Mouse (Mus musculus) thymus, adult 2 months (tissue): Measurements from ENCODE around the gene Myo15. TPM values are rescaled to one million over a fixed set of nuclear protein-coding genes. Genes with fewer than 3 reads are reported as not detected.
"Not testable (repeated sequence)": the region's sequence is repeated elsewhere in the genome, so short reads cannot be mapped to it uniquely, and the experiment has no call there.

Source experiments
- DNase-seq: peaks from one replicate; pipeline ENCODE4 v3.0.0; 2021
- H3K27ac ChIP-seq: fragments of 200-500 bp; 2 replicates; pipeline ENCODE4 v1.5.1; 2012; ENCODE audit warnings: low read length, control low read depth; ENCODE audit not compliant: control insufficient read depth, insufficient read depth
- H3K27me3 ChIP-seq: fragments of 200-500 bp; 2 replicates; pipeline ENCODE4 v1.6.1; 2012; ENCODE audit warnings: mild to moderate bottlenecking, low read length, moderate library complexity, mixed read lengths; ENCODE audit not compliant: control insufficient read depth, insufficient read depth
- H3K36me3 ChIP-seq: fragments of 200-500 bp; 2 replicates; pipeline ENCODE4 v1.6.1; 2012; ENCODE audit warnings: mild to moderate bottlenecking, low read length, moderate library complexity; ENCODE audit not compliant: control insufficient read depth, insufficient read depth
- H3K4me1 ChIP-seq: fragments of 200-500 bp; replicated peaks from 2 replicates; pipeline ENCODE4 v1.6.1; 2012; ENCODE audit warnings: low read length; ENCODE audit not compliant: control insufficient read depth, insufficient read depth
- H3K4me3 ChIP-seq: fragments of 200-500 bp; 2 replicates; pipeline ENCODE4 v1.5.1; 2012; ENCODE audit warnings: mild to moderate bottlenecking, low read length, control low read depth, moderate library complexity; ENCODE audit not compliant: control insufficient read depth, insufficient read depth
- CTCF ChIP-seq: fragments of 200-500 bp; IDR thresholded peaks from 2 replicates; pipeline ENCODE4 v1.5.1; 2012; ENCODE audit warnings: mild to moderate bottlenecking, control low read depth, low read length, moderate library complexity, borderline replicate concordance; ENCODE audit not compliant: control insufficient read depth, poor library complexity, insufficient read depth; ENCODE audit errors: extremely low read depth
- POLR2A ChIP-seq: fragments of 200-500 bp; IDR thresholded peaks from 2 replicates; pipeline ENCODE4 v1.6.1; 2012; ENCODE audit warnings: mild to moderate bottlenecking, low read length, control low read depth, moderate library complexity; ENCODE audit not compliant: control insufficient read depth, poor library complexity, insufficient read depth; ENCODE audit errors: extremely low read depth
- WGBS: fragments of 180-500 bp; shearing (Covaris S2); methylation state at CpG from one replicate; pipeline ENCODE4 v1.1.7; 2018; 5-methylcytosine and 5-hydroxymethylcytosine counted together
- polyA plus RNA-seq: library from polyadenylated mRNA; depleted of rRNA; stranded (reverse); fragments of >200 nt; gene quantifications from 2 replicates; pipeline ENCODE4 v1.2.3, GENCODE M21; 2012

Gene Myo15
- polyA plus RNA-seq, 1 experiment, result 0.20 TPM

DNA sequence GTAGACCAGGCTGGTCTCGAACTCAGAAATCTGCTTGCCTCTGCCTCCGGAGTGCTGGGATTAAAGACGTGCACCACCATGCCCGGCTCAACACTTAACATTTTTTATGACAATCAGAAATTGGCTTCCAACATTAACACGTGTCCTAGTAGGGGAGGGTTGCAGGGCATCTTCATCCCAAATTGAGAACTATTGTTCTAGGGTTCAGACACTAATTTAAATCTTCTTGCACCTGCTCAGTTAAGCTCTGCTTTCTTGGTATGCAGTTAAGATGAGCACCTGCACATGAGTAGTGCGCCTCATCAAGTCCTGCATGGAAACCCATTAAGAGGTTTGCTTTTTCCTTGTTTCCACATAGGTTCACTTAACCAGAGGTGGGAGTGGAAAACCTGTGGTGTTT lies 72.7 kb downstream of the Myo15 start:
- TF ChIP-seq POLR2A (no peak), CTCF (no peak)
- DNase-seq, result no peak
- Histone ChIP-seq H3K4me3 (no peak overlapping the region), H3K36me3 (0 out of 2 replicates have a peak, but pooled peaks cover 2% of the 10 kb centered on the region), H3K4me1 (peaks cover 7% of the 10 kb centered on the region), H3K27ac (no peak overlapping the region), H3K27me3 (no peaks in the 10 kb centered on the region)
- WGBS, result 91% methylated on average over 6 of the region's 6 CpGs

GRCm38 (mm10) chr11:60543211-60543610 lies 74.1 kb downstream of the Myo15 start:
- H3K4me1 ChIP-seq, H3K27ac ChIP-seq: not testable (repeated sequence)
- peaks cover 12% of the 10 kb centered on the region for H3K36me3 ChIP-seq

DNA sequence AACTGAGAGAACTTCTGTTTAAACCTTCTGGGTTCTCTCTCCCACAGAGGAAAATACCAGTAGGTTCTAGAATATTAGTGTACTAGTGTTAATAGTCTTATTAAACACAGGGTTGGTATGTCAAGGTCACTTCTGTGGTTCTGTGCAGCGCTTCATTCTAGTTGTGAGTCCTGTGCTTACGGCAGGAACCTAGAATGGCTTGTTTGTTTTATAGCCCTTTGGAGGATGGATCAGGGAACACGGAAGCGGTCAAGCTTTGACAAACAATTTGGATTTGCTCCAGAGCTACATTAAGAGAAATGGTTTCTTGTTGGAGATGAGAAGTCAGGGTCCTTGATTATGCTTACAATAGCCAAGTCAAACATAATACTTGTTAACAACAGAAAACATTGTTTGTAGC lies 76.3 kb downstream of the Myo15 start:
- WGBS, result 95% methylated on average over 4 of the region's 4 CpGs
- DNase-seq, result no peak
- Histone ChIP-seq H3K4me1 (peaks cover 2% of the 10 kb centered on the region; the same call in 1 of the 2 replicates), H3K27ac (no peak overlapping the region), H3K36me3 (peaks cover 27% of the 10 kb centered on the region), H3K27me3 (no peaks in the 10 kb centered on the region), H3K4me3 (no peak overlapping the region)
- TF ChIP-seq POLR2A (no peak), CTCF (no peak)

More at GRCm38 (mm10) chr11:60543211-60543610, 74.1 kb downstream of the Myo15 start:
- H3K4me3 ChIP-seq, DNase-seq, H3K27me3 ChIP-seq: not testable (repeated sequence)
- WGBS, result 98% methylated on average over 5 of the region's 5 CpGs

- Histone ChIP-seq H3K27me3 (no peaks in the 10 kb centered on the region), H3K4me1 (no peaks in the 10 kb centered on the region), H3K27ac (no peak overlapping the region), H3K36me3 (peaks cover 46% of the 10 kb centered on the region), H3K4me3 (no peak overlapping the region)
- TF ChIP-seq CTCF (no peak), POLR2A (no peak)
- DNase-seq, result no peak
- WGBS, result 94% methylated on average over 3 of the region's 3 CpGs
These were observed 79.0 kb downstream of the Myo15 start for GRCm38 (mm10) chr11:60548112-60548511.

- no peak overlapping the region for H3K4me3 ChIP-seq
- H3K27ac ChIP-seq, result no peak overlapping the region
- DNase-seq, result no peak
- H3K36me3 ChIP-seq, result peaks cover 80% of the 10 kb centered on the region
- no peaks in the 10 kb centered on the region for H3K4me1 ChIP-seq
- TF ChIP-seq CTCF, result no peak
- no peak for TF ChIP-seq POLR2A
- H3K27me3 ChIP-seq, result no peaks in the 10 kb centered on the region
These were observed 84.0 kb downstream of the Myo15 start for GRCm38 (mm10) chr11:60553091-60553490.

DNA sequence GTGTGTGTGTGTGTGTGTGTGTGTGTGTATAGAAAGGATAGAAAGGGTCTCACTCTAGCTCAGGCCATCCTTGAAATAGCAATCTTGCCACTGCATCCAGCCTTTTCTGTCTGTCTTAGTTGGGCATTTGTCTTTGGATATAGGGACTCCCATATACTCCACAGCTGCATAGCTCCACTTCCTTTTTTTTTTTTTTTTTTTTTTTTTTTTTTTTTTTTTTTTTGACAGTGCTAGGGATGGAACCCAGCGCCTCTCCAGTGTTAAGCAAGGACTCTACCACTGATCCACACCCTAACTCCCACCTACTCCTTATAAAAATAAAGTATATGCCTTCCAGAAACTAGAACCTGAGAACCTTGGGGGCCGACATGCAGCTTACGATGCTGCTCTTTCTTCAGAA lies 88.5 kb downstream of the Myo15 start:
- DNase-seq, result no peak
- WGBS, result 96% methylated on average over 3 of the region's 3 CpGs
- H3K4me3 ChIP-seq, result no peak overlapping the region
- H3K27me3 ChIP-seq, result no peaks in the 10 kb centered on the region
- no peaks in the 10 kb centered on the region for H3K4me1 ChIP-seq
- peaks cover 49% of the 10 kb centered on the region for H3K36me3 ChIP-seq
- no peak for TF ChIP-seq POLR2A
- TF ChIP-seq CTCF, result no peak
- no peak overlapping the region for H3K27ac ChIP-seq

DNA sequence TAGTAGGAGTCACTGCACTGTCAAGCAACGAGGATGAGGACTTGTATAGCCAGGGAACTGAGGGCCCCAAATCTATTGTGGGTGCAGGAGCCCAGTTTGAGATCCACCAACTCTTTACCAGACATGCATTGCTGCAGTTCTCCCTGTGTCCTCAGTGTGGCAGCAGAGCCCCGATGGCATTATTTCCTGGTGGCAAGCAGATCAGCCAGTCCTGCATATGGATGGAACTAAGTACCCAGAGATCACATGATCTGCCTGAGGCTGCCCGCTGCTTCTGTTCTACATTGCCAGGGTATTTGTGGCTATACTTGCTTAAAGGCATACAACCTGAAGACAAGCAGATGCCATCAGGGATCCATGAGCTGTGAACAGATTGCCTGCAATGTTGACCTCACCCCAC lies 90.2 kb downstream of the Myo15 start:
- Histone ChIP-seq H3K36me3 (peaks cover 33% of the 10 kb centered on the region), H3K27ac (no peak overlapping the region), H3K27me3 (no peaks in the 10 kb centered on the region), H3K4me1 (no peaks in the 10 kb centered on the region), H3K4me3 (no peak overlapping the region)
- DNase-seq, result peak; percentile 75
- WGBS, result 14% methylated on average over 3 of the region's 3 CpGs
- TF ChIP-seq POLR2A, result no peak
- TF ChIP-seq CTCF, result peak; percentile 63; the same call in 1 of the 2 replicates

GRCm38 (mm10) chr11:60574006-60574405 lies 104.9 kb downstream of the Myo15 start:
- not testable (repeated sequence) for H3K27ac ChIP-seq, H3K4me1 ChIP-seq, H3K36me3 ChIP-seq, DNase-seq, H3K4me3 ChIP-seq, H3K27me3 ChIP-seq
- WGBS, result 88% methylated on average over 12 of the region's 12 CpGs
